Mouse (Mus musculus) lung, postnatal 25 days (tissue): ENCODE measurements around the gene Cd5l.
"Not testable (repeated sequence)": the region's sequence is repeated elsewhere in the genome, so short reads cannot be mapped to it uniquely, and the experiment has no call there.

Source experiments
- DNase-seq: peaks from one replicate; pipeline ENCODE4 v3.0.0; 2022; ENCODE audit warnings: low spot score

The Cd5l gene

GRCm38 (mm10) chr3:87357581-87357980 lies at the start of gene Cd5l:
TSS of gene Cd5l (plus strand) at chr3:87357881.
- DNase-seq, result no peak

- DNase-seq, result no peak
Observed at GRCm38 (mm10) chr3:87309922-87310321, 47.8 kb upstream of the Cd5l start.

- no peak for DNase-seq
Observed at GRCm38 (mm10) chr3:87322557-87322956, 35.1 kb upstream of the Cd5l start.

GRCm38 (mm10) chr3:87323778-87324177 lies 33.9 kb upstream of the Cd5l start:
- no peak for DNase-seq

GRCm38 (mm10) chr3:87337899-87338298 lies 19.8 kb upstream of the Cd5l start:
- no peak for DNase-seq

GRCm38 (mm10) chr3:87350992-87351391 lies 6.7 kb upstream of the Cd5l start:
- DNase-seq, result not testable (repeated sequence)

GRCm38 (mm10) chr3:87359215-87359614 lies 1.5 kb downstream of the Cd5l start:
- DNase-seq, result no peak

GRCm38 (mm10) chr3:87360466-87360865 lies 2.8 kb downstream of the Cd5l start:
- DNase-seq, result no peak

- DNase-seq, result no peak
Observed at GRCm38 (mm10) chr3:87365691-87366090, 8.0 kb downstream of the Cd5l start.

- no peak for DNase-seq
Observed at GRCm38 (mm10) chr3:87367511-87367910, 9.8 kb downstream of the Cd5l start.

- no peak for DNase-seq
Observed at GRCm38 (mm10) chr3:87369181-87369580, 11.5 kb downstream of the Cd5l start.

- peak; percentile 35 for DNase-seq
Observed at GRCm38 (mm10) chr3:87376195-87377165, 18.8 kb downstream of the Cd5l start, which contains the start of gene Fcrl1. TSS of gene Fcrl1 (plus strand) at chr3:87376387.

GRCm38 (mm10) chr3:87377228-87377627 lies 19.5 kb downstream of the Cd5l start:
- no peak for DNase-seq

- no peak for DNase-seq
Observed at GRCm38 (mm10) chr3:87377719-87378118, 20.0 kb downstream of the Cd5l start.

GRCm38 (mm10) chr3:87379641-87380315 lies 22.1 kb downstream of the Cd5l start:
- peak; percentile 28 for DNase-seq

GRCm38 (mm10) chr3:87381806-87382712 lies 24.4 kb downstream of the Cd5l start:
- no peak for DNase-seq

GRCm38 (mm10) chr3:87383308-87383707 lies 25.6 kb downstream of the Cd5l start:
- DNase-seq, result no peak

GRCm38 (mm10) chr3:87385105-87385504 lies 27.4 kb downstream of the Cd5l start:
- DNase-seq, result no peak

- no peak for DNase-seq
Observed at GRCm38 (mm10) chr3:87390935-87391334, 33.3 kb downstream of the Cd5l start.

- DNase-seq, result no peak
Observed at GRCm38 (mm10) chr3:87398809-87399208, 41.1 kb downstream of the Cd5l start.

- DNase-seq, result no peak
Observed at GRCm38 (mm10) chr3:87399906-87400305, 42.2 kb downstream of the Cd5l start.

GRCm38 (mm10) chr3:87401321-87401720 lies 43.6 kb downstream of the Cd5l start:
- peak; percentile 40 for DNase-seq
